Mouse (Mus musculus) CH12F3 (cell line): ENCODE results near the gene Cmc2.

Source experiments
- in situ Hi-C: fragments of 300-500 bp; cut with MboI; formaldehyde crosslinking; loops from 2 replicates; pipeline ENCODE4 v1.14.3; 2020; ENCODE audit warnings: low sequenced_read_pairs

Gene Cmc2

DNA sequence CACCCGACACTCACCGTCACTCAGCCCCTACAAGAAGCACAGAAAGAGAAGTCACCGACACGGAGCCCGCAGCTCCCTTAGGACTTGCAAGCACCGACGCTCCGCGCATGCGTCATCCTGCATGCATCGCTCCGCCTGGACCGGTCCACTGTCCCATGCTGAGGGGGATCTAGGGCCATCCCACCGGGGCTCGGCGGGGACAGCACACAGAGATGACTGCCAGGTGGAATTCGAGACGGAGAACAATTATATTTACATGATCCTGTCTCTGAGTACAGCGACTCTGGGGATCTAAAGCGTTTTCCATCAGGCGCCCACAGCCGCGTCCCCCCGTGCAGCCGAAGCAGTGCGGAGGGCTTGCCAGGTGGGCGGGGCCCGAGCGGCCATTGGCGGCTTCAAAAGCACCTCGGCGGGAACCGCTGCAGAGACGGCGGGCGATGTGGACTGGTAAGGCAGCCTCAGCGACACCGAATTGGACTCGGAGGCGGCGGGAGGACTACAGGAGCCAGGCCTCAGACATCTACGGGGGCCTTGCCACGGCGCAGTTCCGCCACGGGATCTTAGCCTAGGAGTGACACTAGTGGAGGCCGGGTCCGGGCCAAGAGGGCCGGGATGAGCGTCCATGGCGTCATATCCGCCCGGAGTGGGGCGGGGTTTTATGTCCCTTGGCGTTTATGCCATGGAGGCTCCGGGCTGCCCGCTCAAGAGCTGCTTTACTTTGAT is at the start of gene Cmc2, which contains the start of gene Cenpn:
Gene Cmc2, minus strand, starts transcription at position 119 of the 723 bp plus-strand sequence.
Gene Cenpn, plus strand, starts transcription at position 394 of the 723 bp plus-strand sequence.
- in situ Hi-C loops: no loop called here

DNA sequence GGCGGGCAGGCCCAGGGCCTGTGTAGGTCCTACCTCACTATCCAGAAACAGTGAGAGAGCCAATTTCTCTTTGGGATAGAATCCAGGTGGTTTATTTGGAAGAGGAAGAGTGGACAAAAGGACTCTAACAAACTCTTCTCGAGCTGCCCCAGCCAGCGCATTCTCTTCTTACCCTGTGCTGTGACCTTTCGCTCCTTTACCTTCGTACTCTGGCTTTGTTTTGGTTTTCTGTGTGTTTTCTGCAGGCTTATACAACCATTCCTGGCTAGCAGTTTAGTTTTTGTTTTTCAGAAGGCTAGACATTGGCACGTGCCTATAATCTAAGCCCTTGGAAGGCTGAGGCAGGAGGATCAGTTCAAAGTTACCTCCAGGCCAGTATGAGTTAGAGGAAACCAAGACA is 48.3 kb upstream of the Cmc2 start:
- in situ Hi-C loops: no loop called here

DNA sequence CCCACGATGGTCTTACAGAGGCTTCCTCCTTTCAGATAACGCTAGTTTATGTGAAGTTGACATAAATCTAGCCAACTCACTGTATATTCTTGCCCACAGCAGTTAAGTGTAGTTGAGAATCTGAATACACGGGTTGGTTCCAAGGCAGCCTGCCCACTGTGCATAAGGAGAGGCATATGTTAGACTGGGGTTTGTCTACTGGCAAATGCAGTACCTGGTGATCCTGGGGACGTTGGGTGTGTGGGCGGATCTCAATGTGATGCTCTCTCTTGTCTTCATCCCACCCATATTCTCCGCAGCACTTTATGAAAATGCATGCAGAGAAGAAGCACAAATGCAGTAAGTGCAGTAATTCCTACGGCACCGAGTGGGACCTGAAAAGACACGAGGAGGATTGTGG is 33.2 kb upstream of the Cmc2 start:
- in situ Hi-C loops: no loop called here

GRCm38 (mm10) chr8:116952428-116952827 is 31.2 kb upstream of the Cmc2 start:
- in situ Hi-C loops: no loop called here

DNA sequence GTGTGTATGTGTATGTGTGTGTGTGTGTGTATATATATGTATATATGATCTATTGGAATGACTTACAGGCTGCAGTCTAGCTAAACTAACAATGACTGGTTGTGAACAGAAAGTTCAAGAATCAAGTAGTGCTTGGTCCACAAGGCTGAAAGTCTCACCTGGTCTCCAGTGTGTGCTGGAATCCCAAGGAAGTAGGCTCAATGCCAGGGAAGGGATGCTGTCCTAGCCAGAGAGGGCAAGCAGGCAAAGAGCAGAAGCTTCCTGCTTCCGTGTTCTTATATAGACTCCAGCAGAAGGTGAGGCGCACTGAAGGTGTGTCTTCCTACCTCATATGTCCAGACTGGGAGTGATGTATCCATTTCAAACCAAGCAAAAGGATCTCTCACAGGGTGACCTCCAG is 30.5 kb upstream of the Cmc2 start:
- in situ Hi-C loops: no loop called here

GRCm38 (mm10) chr8:116951369-116951768 is 30.1 kb upstream of the Cmc2 start:
- in situ Hi-C loops: no loop called here

- in situ Hi-C loops: no loop called here
These were observed 26.3 kb upstream of the Cmc2 start for GRCm38 (mm10) chr8:116947589-116947988.

DNA sequence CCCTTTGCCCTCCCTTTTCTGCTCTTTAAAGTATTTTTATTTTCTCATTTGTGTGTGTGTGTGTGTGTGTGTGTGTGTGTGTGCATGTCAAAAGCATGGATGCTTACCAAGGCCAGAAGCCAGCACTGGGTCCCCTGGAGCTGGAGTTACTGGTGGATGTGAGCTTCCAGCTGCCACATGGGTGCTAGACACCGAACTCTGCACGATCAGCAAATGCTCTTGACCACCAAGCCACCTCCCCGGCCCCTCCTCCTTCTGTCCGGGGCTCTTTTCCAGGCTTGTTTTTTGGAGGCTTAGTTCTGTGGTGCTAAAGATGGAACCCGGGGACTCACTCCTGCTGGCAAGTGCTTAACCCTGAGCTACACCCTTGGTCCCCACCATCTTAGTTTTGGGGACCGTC is 25.6 kb upstream of the Cmc2 start:
- in situ Hi-C loops: no loop called here

- in situ Hi-C loops: no loop called here
These were observed 25.1 kb upstream of the Cmc2 start for GRCm38 (mm10) chr8:116946268-116946838.

GRCm38 (mm10) chr8:116945169-116945910 is 24.1 kb upstream of the Cmc2 start:
- in situ Hi-C loops: no loop called here

DNA sequence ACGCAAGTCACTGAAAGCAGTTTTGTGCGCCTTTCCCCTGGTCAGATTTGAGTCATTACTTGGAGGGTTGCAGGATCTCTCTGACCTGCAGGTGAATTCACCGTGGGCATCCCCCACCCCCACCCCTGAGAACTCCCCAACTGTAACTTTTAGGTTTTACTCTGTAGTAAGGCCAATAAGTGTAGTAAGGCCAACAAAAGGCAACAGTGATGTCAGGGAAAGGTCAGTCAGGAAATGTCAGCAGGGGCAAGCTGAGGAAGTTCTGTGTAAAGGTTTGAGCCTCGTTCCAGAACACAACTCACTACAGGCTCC is 23.1 kb upstream of the Cmc2 start:
- in situ Hi-C loops: no loop called here

- in situ Hi-C loops: no loop called here
These were observed 22.5 kb upstream of the Cmc2 start for GRCm38 (mm10) chr8:116943555-116944384.

GRCm38 (mm10) chr8:116943161-116943554 is 21.9 kb upstream of the Cmc2 start, which contains the start of gene Atmin:
Atmin (plus strand) TSS chr8:116943393.
- in situ Hi-C loops: no loop called here

GRCm38 (mm10) chr8:116942284-116943058 is 21.2 kb upstream of the Cmc2 start:
- in situ Hi-C loops: no loop called here

DNA sequence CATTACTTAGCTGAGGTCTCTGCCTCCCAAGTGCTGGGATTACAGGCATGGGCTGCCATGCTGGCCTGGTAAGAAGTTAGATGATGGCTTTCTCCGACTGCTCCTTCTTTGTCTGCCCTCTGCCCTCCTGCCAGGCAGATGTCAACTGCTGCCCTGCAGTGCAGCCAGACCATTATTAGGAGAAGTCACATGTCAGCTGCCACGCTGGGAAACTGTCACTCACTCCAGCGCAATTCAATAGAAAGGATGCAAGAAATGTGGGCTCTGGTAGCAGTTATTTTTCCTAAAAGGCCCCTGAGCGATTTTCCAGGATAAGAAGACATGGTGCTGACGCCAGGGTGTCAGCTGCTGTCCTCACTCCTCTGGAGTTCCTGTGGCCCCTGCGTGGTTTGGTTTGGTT is 14.3 kb upstream of the Cmc2 start:
- in situ Hi-C loops: no loop called here

GRCm38 (mm10) chr8:116934976-116935375 is 13.7 kb upstream of the Cmc2 start:
- in situ Hi-C loops: no loop called here

DNA sequence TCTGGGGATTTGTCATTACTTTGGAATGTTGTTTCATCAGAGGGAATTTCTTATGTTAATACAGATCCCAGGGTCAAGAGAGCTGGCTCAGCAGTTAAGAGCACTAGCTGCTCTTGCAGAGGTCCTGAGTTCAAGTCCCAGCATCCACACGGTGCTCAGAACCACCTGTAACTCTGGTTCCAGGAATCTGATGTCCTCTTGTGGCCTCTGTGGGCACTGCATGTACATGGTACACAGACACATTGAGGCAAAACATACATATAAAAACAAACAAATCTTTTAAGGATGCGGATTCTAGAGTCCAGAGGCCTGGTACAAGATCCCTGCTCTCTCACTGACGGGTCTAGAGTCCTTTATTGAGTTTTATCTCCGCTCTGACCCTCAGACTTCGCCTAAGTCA is 7.3 kb upstream of the Cmc2 start:
- in situ Hi-C loops: no loop called here

DNA sequence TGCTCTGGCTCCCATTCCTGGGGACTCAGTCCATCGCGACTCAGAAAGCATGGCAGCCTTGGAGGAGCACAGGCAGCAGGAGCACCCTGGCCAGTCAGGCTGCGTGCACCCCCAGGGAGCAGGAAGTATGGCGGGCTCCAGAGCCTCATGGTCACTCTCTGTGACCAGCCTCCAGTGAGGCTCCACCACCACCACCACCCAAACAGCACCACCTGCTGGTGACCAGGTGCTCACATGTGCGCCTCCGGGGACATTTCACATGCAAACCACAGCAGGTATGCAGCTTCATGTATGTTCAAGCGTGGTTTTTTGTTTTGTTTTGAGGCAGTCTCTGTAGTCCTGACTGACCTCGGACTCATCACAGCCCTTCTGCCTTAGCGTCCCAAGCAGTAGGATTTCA is 6.6 kb upstream of the Cmc2 start:
- in situ Hi-C loops: no loop called here

DNA sequence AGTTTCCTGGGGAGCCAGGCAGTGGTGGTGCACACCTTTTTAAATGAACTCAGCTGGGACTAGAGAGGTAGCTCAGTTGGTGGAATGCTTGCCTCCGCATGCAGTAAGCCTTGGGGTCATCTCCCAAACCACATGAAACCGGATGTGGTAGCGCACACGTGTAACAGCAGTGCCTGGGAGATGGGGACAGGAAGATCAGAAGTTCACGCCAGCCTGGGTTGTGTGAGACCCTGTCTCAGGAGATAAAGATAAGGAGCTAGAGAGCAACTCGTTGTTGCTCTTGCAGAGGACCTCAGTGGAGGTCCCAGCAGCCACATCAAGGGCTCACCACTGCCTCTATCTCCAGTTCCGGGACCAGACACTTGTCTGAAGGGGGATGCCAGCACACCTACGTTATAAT is 2.3 kb upstream of the Cmc2 start:
- in situ Hi-C loops: no loop called here

DNA sequence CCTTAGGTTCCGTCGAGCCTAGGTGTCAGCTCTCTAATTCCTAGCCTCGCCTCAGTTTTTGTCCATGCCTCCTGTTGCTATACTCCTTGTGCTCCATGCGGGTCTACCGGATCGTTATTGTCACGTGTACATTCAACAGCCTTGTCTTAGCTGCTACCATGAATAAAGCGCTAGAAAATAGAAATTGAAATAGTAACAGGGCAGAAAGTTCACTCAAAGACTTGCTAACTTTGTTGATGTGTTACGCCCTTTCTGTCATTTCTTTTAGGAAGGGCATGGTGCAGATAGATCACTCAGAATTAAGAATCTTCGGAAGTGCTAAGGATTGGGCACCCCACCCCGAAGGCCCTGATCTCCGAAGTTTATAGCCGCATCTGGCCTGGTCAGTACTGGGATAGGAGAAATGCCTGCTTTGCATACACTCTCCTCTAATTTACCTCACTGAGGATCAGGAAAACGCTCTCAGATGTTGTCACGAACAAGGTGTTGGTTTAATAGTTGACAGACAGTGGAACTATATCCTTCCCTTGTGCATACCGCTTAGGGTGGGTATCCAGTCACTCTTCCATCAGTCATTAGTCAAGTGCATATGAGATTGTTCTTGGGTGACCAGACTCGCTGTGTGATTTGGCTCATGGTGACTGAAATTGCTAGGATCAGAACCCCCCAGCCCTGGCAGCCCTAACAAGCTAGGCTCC is 954 bp upstream of the Cmc2 start:
- in situ Hi-C loops: no loop called here
